ENCODE assay signal across 16 mouse cellular contexts in genomic region chr4:57270991-57271390, GRCm38 (mm10). TPM values are rescaled to one million over a fixed set of nuclear protein-coding genes. Genes with fewer than 3 reads are reported as not detected.
DNase-seq lines count a peak whose midpoint lies in the region; ATAC-seq and TF ChIP-seq lines count a peak whose summit lies in the region.
"Had no signal": no experiment of that assay in that cellular context is flagged by ENCODE, and none has a peak within 500 bp of the region (broad histone marks: within the 10 kb centered on the region; RNA-seq: fewer than 3 reads in every experiment).

No protein-coding gene starts in this region.

- DNase-seq in gastrocnemius, adult 2 months, result no peak
- no peak for DNase-seq in gastrocnemius, adult 8-10 months (ENCODE audit: low spot score in 2 of 2)
- DNase-seq in liver, adult 2 months (ENCODE audit: extremely low read depth, low read depth, low spot score), result no peak
- peak; percentile 40 for DNase-seq in thymus, postnatal 4 days
- no peak for DNase-seq in thymus, adult 2 months
- DNase-seq in B cell, adult 2 months, result no peak
- DNase-seq in ovary, postnatal 14 days (ENCODE audit: low spot score), result no peak
- DNase-seq: adrenal gland, postnatal 14 days; heart, adult 11 months; heart, postnatal 14 days; thymus, postnatal 36 days had no signal

- peaks cover 8% of the 10 kb centered on the region; the same call in 1 of the 2 replicates for H3K79me2 ChIP-seq in liver, adult 2 months (ENCODE audit: control insufficient read depth, insufficient read depth, low read length)

- no peak overlapping the region for H3K27ac ChIP-seq in gastrocnemius, adult 2 months
- no peak overlapping the region for H3K27ac ChIP-seq in liver, adult 2 months (replicated peaks; ENCODE audit: insufficient read depth, low read depth, low read length)
- H3K27ac ChIP-seq in liver, embryonic 12.5 days, result no peak overlapping the region
- H3K27ac ChIP-seq in thymus, adult 2 months (ENCODE audit: control insufficient read depth, insufficient read depth, low read length), result no peak overlapping the region
- H3K27ac ChIP-seq: macrophage; midbrain, embryonic 13.5 days; stomach, embryonic 15.5 days had no signal

- no peaks in the 10 kb centered on the region for H3K9me3 ChIP-seq in liver, embryonic 12.5 days (replicated peaks)
- H3K9me3 ChIP-seq: midbrain, embryonic 13.5 days; stomach, embryonic 15.5 days had no signal

- peak; percentile 50 for TF ChIP-seq CTCF in gastrocnemius, adult 2 months (IDR thresholded peaks at IDR 0.05)
- TF ChIP-seq CTCF in liver, adult 2 months (IDR thresholded peaks at IDR 0.05; ENCODE audit: low read depth, low read length), result peak; percentile 46
- TF ChIP-seq CTCF in thymus, adult 2 months (IDR thresholded peaks at IDR 0.05; ENCODE audit: borderline replicate concordance, control insufficient read depth, extremely low read depth, insufficient read depth, low read length, poor library complexity), result no peak

- H3K27me3 ChIP-seq in liver, adult 2 months (ENCODE audit: control insufficient read depth, insufficient read depth, low read length), result no peaks in the 10 kb centered on the region
- H3K27me3 ChIP-seq in liver, embryonic 12.5 days (replicated peaks), result 0 out of 2 replicates have a peak, but pooled peaks cover 8% of the 10 kb centered on the region
- no peaks in the 10 kb centered on the region for H3K27me3 ChIP-seq in thymus, adult 2 months (ENCODE audit: control insufficient read depth, insufficient read depth, low read length)
- H3K27me3 ChIP-seq: midbrain, embryonic 13.5 days; stomach, embryonic 15.5 days had no signal

- TF ChIP-seq POLR2A in liver, adult 2 months (IDR thresholded peaks at IDR 0.05; ENCODE audit: extremely low read depth, insufficient read depth, low read length), result no peak
- no peak for TF ChIP-seq POLR2A in thymus, adult 2 months (IDR thresholded peaks at IDR 0.05; ENCODE audit: control insufficient read depth, extremely low read depth, insufficient read depth, low read length, poor library complexity)

- ATAC-seq in liver, embryonic 12.5 days, result no peak
- ATAC-seq: hindbrain, embryonic 16.5 days; midbrain, embryonic 13.5 days had no signal

- intact Hi-C loops in gastrocnemius, adult 2 months (cut with DNase I), result loop anchor here (2.0 kb wide), 1 partner anchor 20 kb away; no protein-coding TSS in a partner anchor

- peaks cover 6% of the 10 kb centered on the region; the same call in 1 of the 2 replicates for H3K4me1 ChIP-seq in liver, adult 2 months (ENCODE audit: control insufficient read depth, insufficient read depth, low read length)
- no peaks in the 10 kb centered on the region for H3K4me1 ChIP-seq in liver, embryonic 12.5 days
- no peaks in the 10 kb centered on the region for H3K4me1 ChIP-seq in thymus, adult 2 months (replicated peaks; ENCODE audit: control insufficient read depth, insufficient read depth, low read length)

- no peaks in the 10 kb centered on the region for H3K36me3 ChIP-seq in liver, adult 2 months (ENCODE audit: control insufficient read depth, insufficient read depth, low read length)
- no peaks in the 10 kb centered on the region for H3K36me3 ChIP-seq in liver, embryonic 12.5 days
- no peaks in the 10 kb centered on the region for H3K36me3 ChIP-seq in thymus, adult 2 months (ENCODE audit: control insufficient read depth, insufficient read depth, low read length)
- H3K36me3 ChIP-seq: midbrain, embryonic 13.5 days; stomach, embryonic 15.5 days had no signal

- 69% methylated on average over 8 of the region's 8 CpGs for WGBS in liver, adult 2 months
- 66% methylated on average over 8 of the region's 8 CpGs for WGBS in liver, embryonic 12.5 days (ENCODE audit: insufficient replicate concordance)
- 89% methylated on average over 8 of the region's 8 CpGs for WGBS in thymus, adult 2 months

- H3K4me3 ChIP-seq in gastrocnemius, adult 2 months, result no peak overlapping the region
- H3K4me3 ChIP-seq in liver, adult 2 months (ENCODE audit: insufficient read depth, low read depth, low read length), result no peak overlapping the region
- H3K4me3 ChIP-seq in liver, embryonic 12.5 days, result no peak overlapping the region
- H3K4me3 ChIP-seq in thymus, adult 2 months (ENCODE audit: control insufficient read depth, insufficient read depth, low read length), result no peak overlapping the region
- H3K4me3 ChIP-seq: midbrain, embryonic 13.5 days; stomach, embryonic 15.5 days had no signal

- H3K9ac ChIP-seq in liver, adult 2 months (ENCODE audit: low read depth, low read length), result no peak overlapping the region
- no peak overlapping the region for H3K9ac ChIP-seq in liver, embryonic 12.5 days
- H3K9ac ChIP-seq: midbrain, embryonic 13.5 days; stomach, embryonic 15.5 days had no signal

- H3K4me2 ChIP-seq in liver, embryonic 12.5 days, result no peak overlapping the region
- H3K4me2 ChIP-seq: midbrain, embryonic 13.5 days; stomach, embryonic 15.5 days had no signal

RNA-seq across cellular contexts. Expression of gene Ptpn3, which starts 30.6 kb away (rescaled TPM):
- total RNA-seq in gastrocnemius, adult 2 months (2021), result 10 to 100 TPM; 29.8 to 77.3 TPM
- total RNA-seq in gastrocnemius, adult 8-10 months (2022), result 10 to 100 TPM; 30.8 to 43.4 (median 37.4) TPM
- 18.4 and 27.8 TPM in 2 replicates for total RNA-seq in liver, adult 2 months (2014; rRNA removed)
- polyA plus RNA-seq in liver, adult 2 months (2012; rRNA removed), result 11.8 and 12.7 TPM in 2 replicates
- polyA plus RNA-seq in liver, embryonic 12.5 days (2016; fragmentation: Nextera tagmentation; extraction: Ambion mirVana), result 0.32 and 0.37 TPM in 2 replicates
- polyA plus RNA-seq in thymus, adult 2 months (2012; rRNA removed), result 2.7 and 3.3 TPM in 2 replicates
